Mouse (Mus musculus): ENCODE data around the gene Gm37240. TPM values are rescaled to one million over a fixed set of nuclear protein-coding genes. Genes with fewer than 3 reads are reported as not detected.
A peak's percentile ranks its signal among the peaks of the same experiment; 100 is the strongest.
"Not testable (repeated sequence)": the region's sequence is repeated elsewhere in the genome, so short reads cannot be mapped to it uniquely, and the experiment has no call there.

Gm37240 gene
- polyA plus RNA-seq, 1 experiment from 2014 or later: 10.8 TPM

DNA sequence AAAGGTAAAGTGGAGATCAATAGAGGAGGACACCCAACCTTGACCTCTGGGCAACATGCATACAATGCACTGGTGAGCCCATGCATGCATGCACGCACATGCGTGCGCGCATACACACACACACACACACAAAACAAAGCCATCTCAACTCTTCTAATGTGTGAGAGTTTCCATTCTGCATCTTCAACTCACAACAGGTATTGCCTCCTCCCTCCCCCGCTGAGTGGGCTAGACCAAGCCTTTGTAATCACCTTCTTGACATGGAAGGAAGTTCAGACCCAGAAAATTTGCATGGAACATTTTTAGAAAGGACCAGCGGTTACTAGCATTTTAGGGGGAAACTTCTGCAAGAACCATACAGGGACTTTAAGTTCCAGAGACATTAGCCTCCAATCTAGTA lies 1213.8 kb downstream of the Gm37240 start:
- in situ Hi-C loops (cut with MboI; ENCODE audit: low pct_unique_long_range_greater_than_20kb): no loop called here
- POLR2A ChIA-PET: no interaction called here
- peaks cover 10% of the 10 kb centered on the region for H3K27me3 ChIP-seq

DNA sequence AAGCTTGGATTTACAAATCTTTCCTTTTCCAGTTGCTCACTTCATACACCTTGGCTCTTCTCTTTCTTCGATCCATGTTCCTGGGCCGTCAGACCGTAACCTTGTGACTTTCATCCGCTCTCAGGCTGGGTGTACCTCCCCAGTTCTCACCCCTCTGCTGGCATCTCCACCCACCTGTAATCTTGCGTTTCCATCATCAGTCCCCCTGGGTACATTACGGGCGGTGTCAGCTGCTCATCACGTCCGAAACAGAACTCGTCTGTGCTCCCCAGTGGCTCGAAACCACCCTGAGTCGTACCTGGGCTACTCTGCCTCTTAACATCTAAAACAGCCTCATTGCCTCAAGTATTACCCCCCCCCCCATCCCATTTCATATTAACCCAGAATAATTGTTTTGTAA lies 1215.2 kb downstream of the Gm37240 start:
- CTCF ChIA-PET: interaction anchor here (1.4 to 1.5 kb wide), 2 partner anchors 16 to 180 kb away, joined by 3 read pairs; no protein-coding TSS in a partner anchor
- in situ Hi-C loops (cut with MboI; ENCODE audit: low pct_unique_long_range_greater_than_20kb): no loop called here
- ATAC-seq: no peak
- peaks cover 10% of the 10 kb centered on the region for H3K27me3 ChIP-seq
- TF ChIP-seq CTCF (IDR thresholded peaks at IDR 0.05): no peak
- DNase-seq (ENCODE audit: low read depth, low spot score): no peak
- POLR2A ChIA-PET: interaction anchor here (0.7 kb wide), 1 partner anchor 86 kb away, joined by 6 read pairs; no protein-coding TSS in a partner anchor

More for the DNA sequence above, 1213.8 kb downstream of the Gm37240 start:
- CTCF ChIA-PET: interaction anchor here (1.0 kb wide), 1 partner anchor 315 kb away, joined by 3 read pairs; no protein-coding TSS in a partner anchor
- DNase-seq (ENCODE audit: low read depth, low spot score) (no peak), ATAC-seq (no peak)
- TF ChIP-seq CTCF (IDR thresholded peaks at IDR 0.05): no peak

- ChIA-PET CTCF (interaction anchor here (1.5 to 3.0 kb wide), 2 partner anchors 10 to 53 kb away, joined by 4 to 17 read pairs; no protein-coding TSS in a partner anchor), POLR2A (interaction anchor here (0.8 kb wide), 1 partner anchor 13 kb away, joined by 3 read pairs; no protein-coding TSS in a partner anchor)
- in situ Hi-C loops (cut with MboI; ENCODE audit: low pct_unique_long_range_greater_than_20kb): no loop called here
- no peak for DNase-seq (ENCODE audit: low read depth, low spot score)
- no peak for TF ChIP-seq CTCF (IDR thresholded peaks at IDR 0.05)
- peaks cover 6% of the 10 kb centered on the region for H3K27me3 ChIP-seq
- no peak for ATAC-seq
Observed at GRCm38 (mm10) chr3:84668957-84669356, 1218.4 kb downstream of the Gm37240 start.

GRCm38 (mm10) chr3:84665255-84666073 lies 1221.9 kb downstream of the Gm37240 start:
- ATAC-seq: no peak
- in situ Hi-C loops (cut with MboI; ENCODE audit: low pct_unique_long_range_greater_than_20kb): no loop called here
- TF ChIP-seq CTCF (IDR thresholded peaks at IDR 0.05): no peak
- H3K27me3 ChIP-seq: peaks cover 18% of the 10 kb centered on the region
- no peak for DNase-seq (ENCODE audit: low read depth, low spot score)
- ChIA-PET POLR2A (no interaction called here), CTCF (interaction anchor here (1.7 kb wide), 1 partner anchor 20 kb away, joined by 4 read pairs; no protein-coding TSS in a partner anchor)

DNA sequence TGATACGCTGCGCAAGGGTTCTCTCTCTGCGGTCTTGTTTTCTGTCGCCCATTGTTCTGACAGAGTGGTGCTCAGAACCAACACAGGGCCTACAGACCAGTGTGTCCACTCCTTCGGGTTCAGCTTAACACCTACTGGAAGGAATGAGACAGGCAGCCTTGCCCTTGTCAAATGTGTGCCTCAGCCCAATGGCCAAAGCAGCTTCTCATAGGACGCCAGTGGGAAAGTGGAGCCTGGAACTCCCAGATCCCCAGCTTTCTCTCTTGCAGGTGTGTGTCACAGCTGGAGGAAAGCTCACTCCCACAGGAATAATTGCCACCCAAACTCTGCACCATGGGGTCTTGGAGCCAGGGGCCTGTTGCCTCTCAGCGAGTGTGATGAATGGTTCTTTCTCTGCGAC lies 1222.6 kb downstream of the Gm37240 start:
- no peak for DNase-seq (ENCODE audit: low read depth, low spot score)

DNA sequence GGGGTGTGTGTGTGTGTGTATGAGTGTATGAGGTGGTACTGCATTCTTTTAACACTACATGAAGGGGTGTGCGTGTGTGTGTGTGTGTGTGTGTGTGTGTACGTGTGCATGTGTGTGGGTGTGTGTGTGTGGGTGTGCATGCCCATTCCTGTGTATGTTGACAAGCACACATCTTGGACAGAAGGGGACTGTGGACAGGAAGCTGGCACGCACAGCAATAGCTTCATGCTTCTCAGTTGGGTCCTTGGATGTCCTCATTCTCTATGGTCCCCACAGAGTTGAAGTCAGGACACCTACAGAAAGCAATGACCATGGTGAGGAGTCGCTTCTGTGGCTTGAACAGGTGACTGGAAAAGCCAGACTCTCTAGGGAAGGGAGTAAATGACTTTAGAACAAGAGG lies 1223.5 kb downstream of the Gm37240 start:
- ChIA-PET POLR2A (interaction anchor here (0.6 to 1.3 kb wide), 2 partner anchors 9 to 444 kb away, joined by 3 read pairs; no protein-coding TSS in a partner anchor), CTCF (no interaction called here)
- peaks cover 18% of the 10 kb centered on the region for H3K27me3 ChIP-seq
- TF ChIP-seq CTCF (IDR thresholded peaks at IDR 0.05): no peak
- in situ Hi-C loops (cut with MboI; ENCODE audit: low pct_unique_long_range_greater_than_20kb): no loop called here
- ATAC-seq: no peak
- no peak for DNase-seq (ENCODE audit: low read depth, low spot score)

More for the DNA sequence above, 1222.6 kb downstream of the Gm37240 start:
- CTCF ChIA-PET: no interaction called here
- POLR2A ChIA-PET: interaction anchor here (1.3 kb wide), 1 partner anchor 10 kb away, joined by 3 read pairs; no protein-coding TSS in a partner anchor
- in situ Hi-C loops (cut with MboI; ENCODE audit: low pct_unique_long_range_greater_than_20kb): no loop called here
- no peak for ATAC-seq
- peaks cover 18% of the 10 kb centered on the region for H3K27me3 ChIP-seq
- TF ChIP-seq CTCF (IDR thresholded peaks at IDR 0.05): no peak

GRCm38 (mm10) chr3:84663079-84663478 lies 1224.2 kb downstream of the Gm37240 start:
- DNase-seq (ENCODE audit: low read depth, low spot score) (no peak), ATAC-seq (no peak)
- TF ChIP-seq CTCF (IDR thresholded peaks at IDR 0.05): no peak
- ChIA-PET CTCF (no interaction called here), POLR2A (no interaction called here)
- H3K27me3 ChIP-seq: peaks cover 18% of the 10 kb centered on the region
- in situ Hi-C loops (cut with MboI; ENCODE audit: low pct_unique_long_range_greater_than_20kb): no loop called here

DNA sequence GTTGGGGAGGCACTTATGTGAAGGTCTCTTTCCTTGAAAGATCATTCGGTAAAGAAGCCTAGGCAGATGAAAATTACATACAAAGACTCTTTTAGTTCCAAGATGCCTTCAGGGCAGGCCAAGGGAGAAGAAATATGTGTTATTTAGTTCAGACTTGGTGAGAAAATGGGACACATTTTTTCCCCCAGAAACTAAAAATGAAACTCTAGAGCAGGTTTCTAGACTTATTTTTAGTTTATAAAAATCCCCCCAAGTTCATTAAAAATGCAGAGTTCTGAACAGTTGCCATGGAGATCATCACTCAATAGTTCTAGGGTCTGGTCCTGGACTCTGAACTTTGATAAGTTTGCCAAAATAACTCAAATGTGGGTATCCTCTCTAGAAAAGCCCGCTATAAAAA lies 1226.9 kb downstream of the Gm37240 start:
- ATAC-seq (no peak), DNase-seq (ENCODE audit: low read depth, low spot score) (no peak)
- ChIA-PET POLR2A (interaction anchor here (0.7 kb wide), 1 partner anchor 313 kb away, joined by 6 read pairs; no protein-coding TSS in a partner anchor), CTCF (no interaction called here)
- TF ChIP-seq CTCF (IDR thresholded peaks at IDR 0.05): no peak
- peaks cover 15% of the 10 kb centered on the region for H3K27me3 ChIP-seq
- in situ Hi-C loops (cut with MboI; ENCODE audit: low pct_unique_long_range_greater_than_20kb): no loop called here

DNA sequence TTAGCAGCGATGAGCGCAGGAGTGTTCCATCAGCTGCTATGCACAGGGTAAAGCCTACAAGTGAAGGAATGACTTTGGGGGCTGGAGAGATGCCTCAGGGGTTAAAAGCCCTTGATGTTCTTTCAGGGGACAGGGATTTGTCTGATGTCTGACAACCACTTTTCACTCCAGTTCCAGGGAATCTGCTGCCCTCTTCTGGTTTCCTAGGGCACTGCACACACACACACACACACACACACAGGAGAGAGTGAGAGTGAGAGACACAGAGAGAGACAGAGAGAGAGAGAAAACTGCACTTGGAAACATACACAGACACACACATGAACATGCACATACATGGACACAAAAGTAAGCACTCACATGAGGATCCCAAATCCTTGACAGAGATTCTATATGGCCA lies 1228.4 kb downstream of the Gm37240 start:
- DNase-seq (ENCODE audit: low read depth, low spot score): no peak
- in situ Hi-C loops (cut with MboI; ENCODE audit: low pct_unique_long_range_greater_than_20kb): no loop called here
- peaks cover 15% of the 10 kb centered on the region for H3K27me3 ChIP-seq
- ChIA-PET CTCF (no interaction called here), POLR2A (no interaction called here)
- no peak for TF ChIP-seq CTCF (IDR thresholded peaks at IDR 0.05)
- ATAC-seq: no peak

- peak; percentile 23 for TF ChIP-seq CTCF (IDR thresholded peaks at IDR 0.05)
- ChIA-PET CTCF (no interaction called here), POLR2A (no interaction called here)
- H3K27me3 ChIP-seq: peaks cover 15% of the 10 kb centered on the region
- no peak for ATAC-seq
- no peak for DNase-seq (ENCODE audit: low read depth, low spot score)
- in situ Hi-C loops (cut with MboI; ENCODE audit: low pct_unique_long_range_greater_than_20kb): no loop called here
Observed at GRCm38 (mm10) chr3:84658017-84658416, 1229.3 kb downstream of the Gm37240 start.

DNA sequence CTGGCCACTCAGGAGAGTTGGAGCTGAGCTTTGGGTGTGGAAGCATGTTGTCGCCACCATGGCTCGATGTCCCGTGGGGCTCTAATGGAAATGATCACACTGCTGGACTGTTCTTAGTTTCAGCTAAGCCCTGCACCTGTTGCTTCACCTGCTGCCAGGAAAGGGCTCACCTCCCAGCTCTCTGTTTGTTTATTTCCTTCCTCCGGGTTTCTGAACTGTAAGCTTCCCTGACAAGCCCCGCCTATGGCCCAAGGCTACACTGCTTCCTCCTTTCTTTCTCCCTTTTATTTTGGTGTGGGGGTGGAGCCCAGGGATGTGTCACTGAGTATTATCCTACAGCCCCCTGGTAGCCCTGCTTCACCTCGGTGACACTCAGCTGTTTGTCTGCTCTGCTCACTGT lies 1230.1 kb downstream of the Gm37240 start:
- TF ChIP-seq CTCF (IDR thresholded peaks at IDR 0.05): no peak
- ChIA-PET CTCF (interaction anchor here (1.1 kb wide), 1 partner anchor 11 kb away, joined by 3 read pairs; no protein-coding TSS in a partner anchor), POLR2A (no interaction called here)
- ATAC-seq (no peak), DNase-seq (ENCODE audit: low read depth, low spot score) (no peak)
- in situ Hi-C loops (cut with MboI; ENCODE audit: low pct_unique_long_range_greater_than_20kb): no loop called here
- H3K27me3 ChIP-seq: peaks cover 10% of the 10 kb centered on the region

GRCm38 (mm10) chr3:84655785-84656150 lies 1231.5 kb downstream of the Gm37240 start:
- CTCF ChIA-PET; DNase-seq (ENCODE audit: low read depth, low spot score); ATAC-seq; H3K27me3 ChIP-seq; in situ Hi-C loops (cut with MboI; ENCODE audit: low pct_unique_long_range_greater_than_20kb): not testable (repeated sequence)
- POLR2A ChIA-PET: interaction anchor here (1.0 kb wide), 1 partner anchor 8 kb away, joined by 3 read pairs; no protein-coding TSS in a partner anchor

Data from Patski (cell line).